Mouse (Mus musculus) liver, embryonic 12.5 days (tissue): Measurements from ENCODE around the gene Trip10. TPM values are rescaled to one million over a fixed set of nuclear protein-coding genes. Genes with fewer than 3 reads are reported as not detected.

Experiments used
- ATAC-seq: fragments of 200-750 bp; cut with Nextera tagmentation; 2 replicates; pipeline ENCODE4 v1.8.0; 2017; ENCODE audit warnings: moderate number of reproducible peaks, mild to moderate bottlenecking, moderate library complexity
- H3K27ac ChIP-seq: fragments of 300-500 bp; sonication (generic); 2 replicates; pipeline ENCODE4 v1.5.1; 2016; ENCODE audit warnings: mild to moderate bottlenecking
- H3K27me3 ChIP-seq: fragments of 300-500 bp; sonication (generic); replicated peaks from 2 replicates; pipeline ENCODE4 v1.6.1; 2016; ENCODE audit warnings: mild to moderate bottlenecking, moderate library complexity
- H3K36me3 ChIP-seq: fragments of 300-500 bp; sonication (generic); 2 replicates; pipeline ENCODE4 v1.6.1; 2016; ENCODE audit warnings: mild to moderate bottlenecking, moderate library complexity
- H3K4me1 ChIP-seq: fragments of 300-500 bp; sonication (generic); 2 replicates; pipeline ENCODE4 v1.6.1; 2016
- H3K4me2 ChIP-seq: fragments of 300-500 bp; sonication (generic); 2 replicates; pipeline ENCODE4 v1.6.1; 2016; ENCODE audit warnings: mild to moderate bottlenecking, moderate library complexity
- H3K4me3 ChIP-seq: fragments of 300-500 bp; sonication (generic); 2 replicates; pipeline ENCODE4 v1.5.1; 2016; ENCODE audit warnings: mild to moderate bottlenecking, moderate library complexity
- H3K9ac ChIP-seq: fragments of 300-500 bp; sonication (generic); 2 replicates; pipeline ENCODE4 v1.6.1; 2016; ENCODE audit warnings: mild to moderate bottlenecking, moderate library complexity
- H3K9me3 ChIP-seq: fragments of 300-500 bp; sonication (generic); replicated peaks from 2 replicates; pipeline ENCODE4 v1.6.1; 2016; ENCODE audit warnings: mild to moderate bottlenecking, moderate library complexity
- WGBS: fragments of 180-500 bp; shearing (Covaris S2); methylation state at CpG from one replicate; pipeline ENCODE4 v1.1.7; 2016; ENCODE audit not compliant: insufficient replicate concordance; 5-methylcytosine and 5-hydroxymethylcytosine counted together
- polyA plus RNA-seq: library from polyadenylated mRNA; unstranded; fragments of >200 nt; fragmentation: Nextera tagmentation; extraction: Ambion mirVana; gene quantifications from 2 replicates; pipeline ENCODE4 v1.2.1, GENCODE M21; 2016

Gene Trip10
- polyA plus RNA-seq, 1 experiment from 2014 or later, result 15.3 TPM

DNA sequence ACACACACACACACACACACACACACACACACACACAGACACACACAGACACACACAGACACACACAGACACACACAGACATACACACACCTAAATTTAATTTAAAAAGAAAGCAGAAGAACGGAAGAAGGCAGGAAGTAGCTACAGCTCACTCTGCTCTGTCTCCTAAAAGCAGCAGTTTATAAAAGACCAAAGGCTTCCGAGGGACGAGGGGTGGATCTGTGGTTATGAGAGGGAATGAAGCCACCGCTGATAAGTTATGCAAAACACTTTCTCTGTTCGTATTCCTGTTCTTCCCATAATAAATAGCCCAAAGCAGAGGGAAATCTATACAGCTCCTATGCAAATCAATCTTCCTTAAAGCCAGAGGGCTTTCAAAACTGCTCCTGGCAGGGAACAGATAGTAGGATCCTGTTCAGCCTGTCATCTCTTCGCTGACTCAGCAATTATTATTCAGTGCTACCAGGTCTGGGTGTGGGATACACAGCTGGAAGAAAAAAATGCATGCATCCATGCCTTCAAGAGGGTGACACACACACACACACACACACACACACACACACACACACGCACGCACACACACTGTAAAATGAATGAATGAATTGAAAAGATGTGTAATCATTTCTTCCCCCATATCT is 37.6 kb downstream of the Trip10 start:
- 29% methylated on average over 8 of the region's 8 CpGs for WGBS

DNA sequence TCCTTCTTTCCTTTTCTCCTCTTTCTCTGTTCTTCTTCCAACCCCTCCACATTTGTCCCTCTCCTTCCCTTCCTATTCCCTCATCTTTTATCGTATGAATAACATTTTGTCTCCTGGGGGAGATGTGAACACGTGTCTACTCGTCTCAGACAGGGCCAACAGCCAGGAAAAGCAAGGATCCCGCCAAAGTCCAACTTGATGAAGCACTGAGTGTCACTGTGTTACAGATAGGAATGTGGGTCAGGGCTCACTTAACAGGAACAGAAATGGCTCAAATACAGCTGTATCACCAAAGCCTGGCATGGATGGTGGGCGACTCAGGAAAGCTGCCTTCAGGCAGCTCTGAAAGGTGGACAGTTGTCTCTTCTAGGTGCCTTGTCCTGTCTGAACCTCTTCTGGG is 40.0 kb downstream of the Trip10 start:
- H3K9ac ChIP-seq, result no peak overlapping the region
- no peak overlapping the region for H3K4me3 ChIP-seq
- peaks cover 34% of the 10 kb centered on the region for H3K4me1 ChIP-seq
- no peaks in the 10 kb centered on the region for H3K27me3 ChIP-seq
- H3K9me3 ChIP-seq, result no peaks in the 10 kb centered on the region
- 0 out of 2 replicates have a peak, but pooled peaks cover 7% of the 10 kb centered on the region for H3K36me3 ChIP-seq
- WGBS, result 77% methylated on average over 5 of the region's 5 CpGs
- no peak overlapping the region for H3K27ac ChIP-seq
- no peak for ATAC-seq
- no peak overlapping the region for H3K4me2 ChIP-seq

More for the DNA sequence above, 37.6 kb downstream of the Trip10 start:
- H3K27me3 ChIP-seq, result no peaks in the 10 kb centered on the region
- no peak overlapping the region for H3K9ac ChIP-seq
- peak overlapping the region; percentile 14; the same call in 1 of the 2 replicates for H3K4me2 ChIP-seq
- H3K27ac ChIP-seq, result 0 out of 2 replicates have a peak overlapping the region, but pooled peaks have one; percentile 8
- 0 out of 2 replicates have a peak, but pooled peaks cover 3% of the 10 kb centered on the region for H3K36me3 ChIP-seq
- no peak overlapping the region for H3K4me3 ChIP-seq
- no peak for ATAC-seq
- no peaks in the 10 kb centered on the region for H3K9me3 ChIP-seq
- H3K4me1 ChIP-seq, result peaks cover 34% of the 10 kb centered on the region

- Histone ChIP-seq H3K27me3 (no peaks in the 10 kb centered on the region), H3K36me3 (0 out of 2 replicates have a peak, but pooled peaks cover 7% of the 10 kb centered on the region), H3K9ac (no peak overlapping the region), H3K4me1 (peaks cover 40% of the 10 kb centered on the region), H3K9me3 (no peaks in the 10 kb centered on the region), H3K4me3 (peak overlapping the region; percentile 8; the same call in 1 of the 2 replicates), H3K27ac (peak overlapping the region; percentile 70; the same call in 1 of the 2 replicates), H3K4me2 (peak overlapping the region; percentile 35)
- WGBS, result 31% methylated on average over 9 of the region's 9 CpGs
- peak; percentile 71 for ATAC-seq
Measured at GRCm38 (mm10) chr17:57290001-57290670, 40.9 kb downstream of the Trip10 start.

- H3K4me1 ChIP-seq, result peaks cover 45% of the 10 kb centered on the region
- 0 out of 2 replicates have a peak, but pooled peaks cover 7% of the 10 kb centered on the region for H3K36me3 ChIP-seq
- H3K9me3 ChIP-seq, result no peaks in the 10 kb centered on the region
- H3K9ac ChIP-seq, result no peak overlapping the region
- peak overlapping the region; percentile 70; the same call in 1 of the 2 replicates for H3K27ac ChIP-seq
- peak overlapping the region; percentile 8; the same call in 1 of the 2 replicates for H3K4me3 ChIP-seq
- H3K4me2 ChIP-seq, result peak overlapping the region; percentile 35
- H3K27me3 ChIP-seq, result no peaks in the 10 kb centered on the region
- peak; percentile 10 for ATAC-seq
- 13% methylated on average over 7 of the region's 7 CpGs for whole genome bisulfite sequencing
Measured at GRCm38 (mm10) chr17:57290671-57291055, 41.4 kb downstream of the Trip10 start.

- no peak overlapping the region for H3K27ac ChIP-seq
- H3K4me3 ChIP-seq, result no peak overlapping the region
- H3K27me3 ChIP-seq, result no peaks in the 10 kb centered on the region
- H3K9me3 ChIP-seq, result no peaks in the 10 kb centered on the region
- 70% methylated on average over 2 of the region's 2 CpGs for WGBS
- ATAC-seq, result no peak
- peaks cover 10% of the 10 kb centered on the region; the same call in 1 of the 2 replicates for H3K36me3 ChIP-seq
- peaks cover 37% of the 10 kb centered on the region for H3K4me1 ChIP-seq
- H3K4me2 ChIP-seq, result no peak overlapping the region
- no peak overlapping the region for H3K9ac ChIP-seq
Measured at GRCm38 (mm10) chr17:57292302-57292701, 43.0 kb downstream of the Trip10 start.

DNA sequence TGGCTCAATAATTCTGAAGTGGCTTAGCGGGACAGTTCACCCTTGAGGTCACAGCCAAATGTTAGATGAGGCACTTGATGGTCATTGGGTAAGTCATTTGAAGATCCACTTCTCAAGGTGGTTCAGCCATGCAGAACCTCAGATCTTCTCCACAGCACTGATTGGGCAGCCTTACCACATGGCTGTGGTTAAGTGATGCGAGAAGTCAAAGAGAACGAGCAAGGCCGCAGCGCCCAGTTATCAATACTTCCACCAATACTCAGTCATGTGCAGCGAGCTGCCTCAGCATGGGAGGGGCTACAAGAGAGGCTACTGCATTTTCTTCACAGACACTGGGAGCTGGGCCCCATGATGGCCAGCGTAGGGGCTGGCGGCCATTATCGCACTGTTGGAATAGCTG is 43.7 kb downstream of the Trip10 start:
- H3K9me3 ChIP-seq, result no peaks in the 10 kb centered on the region
- peaks cover 33% of the 10 kb centered on the region for H3K4me1 ChIP-seq
- H3K4me2 ChIP-seq, result no peak overlapping the region
- no peak overlapping the region for H3K9ac ChIP-seq
- no peak overlapping the region for H3K4me3 ChIP-seq
- H3K27me3 ChIP-seq, result no peaks in the 10 kb centered on the region
- no peak for ATAC-seq
- no peak overlapping the region for H3K27ac ChIP-seq
- H3K36me3 ChIP-seq, result peaks cover 12% of the 10 kb centered on the region; the same call in 1 of the 2 replicates
- WGBS, result 81% methylated on average over 9 of the region's 9 CpGs

GRCm38 (mm10) chr17:57295935-57296334 is 46.7 kb downstream of the Trip10 start:
- Histone ChIP-seq H3K27ac (no peak overlapping the region), H3K27me3 (no peaks in the 10 kb centered on the region), H3K36me3 (peaks cover 17% of the 10 kb centered on the region; the same call in 1 of the 2 replicates), H3K9me3 (no peaks in the 10 kb centered on the region), H3K4me3 (no peak overlapping the region), H3K9ac (no peak overlapping the region), H3K4me2 (no peak overlapping the region), H3K4me1 (peaks cover 20% of the 10 kb centered on the region)
- ATAC-seq, result no peak
- WGBS, result 91% methylated on average over 9 of the region's 9 CpGs

- Histone ChIP-seq H3K4me3 (no peak overlapping the region), H3K27me3 (no peaks in the 10 kb centered on the region), H3K27ac (no peak overlapping the region), H3K9me3 (no peaks in the 10 kb centered on the region), H3K36me3 (peaks cover 27% of the 10 kb centered on the region; the same call in 1 of the 2 replicates), H3K9ac (no peak overlapping the region), H3K4me1 (peaks cover 16% of the 10 kb centered on the region), H3K4me2 (no peak overlapping the region)
- 60% methylated on average over 12 of the region's 12 CpGs for WGBS
- ATAC-seq, result 0 out of 2 replicates have a peak, but pooled peaks have one; percentile 30
Measured at GRCm38 (mm10) chr17:57297040-57297439, 47.8 kb downstream of the Trip10 start.

DNA sequence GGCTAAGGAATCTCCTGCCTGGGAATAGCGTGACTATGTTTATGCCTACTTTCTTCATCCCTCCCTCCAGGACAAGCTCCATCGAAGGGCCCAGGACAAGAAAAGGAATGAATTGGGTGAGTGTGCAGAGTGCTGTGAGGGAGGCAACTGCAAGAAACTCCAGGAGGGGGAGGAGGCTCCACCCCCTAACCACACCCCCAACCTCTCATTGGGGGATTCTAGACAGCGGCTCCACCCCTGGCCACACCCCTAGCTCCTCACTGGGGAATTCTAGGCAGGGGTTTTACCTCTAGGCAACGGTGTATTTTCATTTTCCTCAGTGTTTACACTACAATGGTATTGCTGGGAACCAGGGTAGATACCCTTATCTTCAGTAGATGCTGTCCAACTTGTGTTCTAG is 56.3 kb downstream of the Trip10 start:
- H3K4me1 ChIP-seq, result no peaks in the 10 kb centered on the region
- 59% methylated on average over 4 of the region's 4 CpGs for WGBS
- no peaks in the 10 kb centered on the region for H3K27me3 ChIP-seq
- no peak overlapping the region for H3K4me3 ChIP-seq
- peaks cover 27% of the 10 kb centered on the region; the same call in 1 of the 2 replicates for H3K36me3 ChIP-seq
- no peaks in the 10 kb centered on the region for H3K9me3 ChIP-seq
- no peak overlapping the region for H3K4me2 ChIP-seq
- no peak overlapping the region for H3K27ac ChIP-seq
- ATAC-seq, result peak; percentile 57; the same call in 1 of the 2 replicates
- H3K9ac ChIP-seq, result no peak overlapping the region

DNA sequence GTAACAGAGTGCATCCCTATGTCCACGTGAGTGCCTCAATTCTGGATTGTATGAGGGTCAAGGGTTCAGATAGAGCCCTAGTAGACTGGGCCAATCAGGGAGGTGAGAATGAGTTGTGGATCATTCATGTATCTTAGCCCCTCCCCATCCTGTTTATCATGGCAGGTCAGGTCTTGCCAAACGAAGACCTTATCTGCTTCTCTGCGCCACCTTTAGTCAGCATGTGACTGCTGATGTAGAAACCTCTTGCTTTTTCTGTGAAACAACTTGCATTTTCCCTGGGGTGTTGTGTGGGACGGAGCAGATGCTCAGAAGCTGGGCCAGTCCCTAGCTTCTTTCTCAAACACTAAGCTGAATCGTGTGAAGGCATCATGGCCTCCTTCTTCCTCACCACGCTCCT is 57.8 kb downstream of the Trip10 start:
- Histone ChIP-seq H3K4me1 (no peaks in the 10 kb centered on the region), H3K4me3 (no peak overlapping the region), H3K27me3 (no peaks in the 10 kb centered on the region), H3K4me2 (no peak overlapping the region), H3K9me3 (no peaks in the 10 kb centered on the region), H3K36me3 (peaks cover 16% of the 10 kb centered on the region; the same call in 1 of the 2 replicates), H3K27ac (no peak overlapping the region), H3K9ac (no peak overlapping the region)
- ATAC-seq, result no peak
- WGBS, result 57% methylated on average over 6 of the region's 6 CpGs

- H3K4me1 ChIP-seq, result 0 out of 2 replicates have a peak, but pooled peaks cover 6% of the 10 kb centered on the region
- no peak overlapping the region for H3K9ac ChIP-seq
- no peak overlapping the region for H3K4me2 ChIP-seq
- H3K4me3 ChIP-seq, result no peak overlapping the region
- no peaks in the 10 kb centered on the region for H3K27me3 ChIP-seq
- H3K27ac ChIP-seq, result no peak overlapping the region
- 0 out of 2 replicates have a peak, but pooled peaks have one; percentile 27 for ATAC-seq
- WGBS, result 48% methylated on average over 13 of the region's 13 CpGs
- H3K9me3 ChIP-seq, result no peaks in the 10 kb centered on the region
- 0 out of 2 replicates have a peak, but pooled peaks cover 5% of the 10 kb centered on the region for H3K36me3 ChIP-seq
Measured at GRCm38 (mm10) chr17:57311801-57312200, 62.5 kb downstream of the Trip10 start.
